Mouse (Mus musculus) bone marrow macrophage, adult 2 months (primary cell): Measurements from ENCODE around the gene Tmem132c. TPM values are rescaled to one million over a fixed set of nuclear protein-coding genes. Genes with fewer than 3 reads are reported as not detected.

ENCODE experiments used
- H3K27ac ChIP-seq: 2 replicates; pipeline ENCODE4 v1.5.1; 2012; ENCODE audit warnings: low read depth, low read length; ENCODE audit not compliant: insufficient read depth
- H3K4me1 ChIP-seq: 2 replicates; pipeline ENCODE4 v1.6.1; 2012; ENCODE audit warnings: low read length; ENCODE audit not compliant: control insufficient read depth, insufficient read depth
- H3K4me3 ChIP-seq: 2 replicates; pipeline ENCODE4 v1.5.1; 2012; ENCODE audit warnings: mild to moderate bottlenecking, low read length, moderate library complexity; ENCODE audit not compliant: insufficient read depth
- CTCF ChIP-seq: IDR thresholded peaks from 2 replicates; pipeline ENCODE4 v1.5.1; 2012; ENCODE audit warnings: low read depth, mild to moderate bottlenecking, low read length, moderate library complexity
- POLR2A ChIP-seq: IDR thresholded peaks from 2 replicates; pipeline ENCODE4 v1.6.1; 2012; ENCODE audit warnings: mild to moderate bottlenecking, low read depth, low read length, borderline replicate concordance
- polyA plus RNA-seq: library from polyadenylated mRNA; stranded (reverse); fragments of >200 nt; gene quantifications from 2 replicates; pipeline ENCODE4 v1.2.4, GENCODE M21; 2012; ENCODE audit not compliant: missing spikeins, insufficient read depth, insufficient read length

Tmem132c gene
- not detected in 2 replicates for polyA plus RNA-seq

DNA sequence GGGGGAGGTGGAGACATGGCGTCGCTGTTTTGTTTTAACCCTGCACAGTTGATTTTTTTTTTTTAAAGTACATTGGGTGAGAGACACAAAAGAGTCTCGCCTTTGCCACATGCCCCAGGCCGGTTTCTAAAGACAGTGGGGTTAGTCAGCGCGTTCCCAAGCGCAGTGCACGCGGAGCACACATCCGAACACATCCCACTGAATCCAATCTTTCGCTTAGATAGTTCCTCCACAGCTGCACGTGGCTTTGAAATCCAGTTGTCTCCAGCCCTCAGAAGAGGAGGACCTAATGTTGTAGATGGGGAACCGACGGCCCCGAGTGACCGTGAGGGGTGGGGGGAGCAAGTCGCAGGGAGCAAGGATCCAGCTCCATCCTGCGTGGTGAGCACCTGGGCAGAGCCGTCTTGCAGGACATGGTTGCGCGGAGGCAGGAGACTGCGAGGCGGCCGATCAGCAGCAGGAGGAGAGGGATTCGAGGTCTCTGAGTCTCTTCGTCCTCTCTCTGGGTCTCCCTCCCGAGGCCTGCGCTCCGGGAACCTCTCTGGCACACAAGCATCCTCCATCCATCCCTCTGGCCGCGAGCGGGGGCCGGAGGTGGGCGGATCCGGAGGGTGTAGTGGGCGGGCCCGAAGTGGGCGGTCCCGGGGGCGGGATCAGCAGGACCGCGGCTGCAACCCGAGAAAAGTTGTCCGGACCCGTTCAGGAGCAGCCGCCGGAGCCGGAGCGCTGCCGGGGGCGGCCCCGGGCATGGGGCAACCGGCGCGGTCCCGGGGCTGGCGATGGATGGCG is at the start of gene Tmem132c:
Gene Tmem132c, plus strand, starts transcription at position 673 of the 789 bp plus-strand sequence.
- Histone ChIP-seq H3K4me1 (no peaks in the 10 kb centered on the region), H3K4me3 (no peak within 1 kb of the TSS), H3K27ac (no peak within 1 kb of the TSS)
- TF ChIP-seq CTCF (no peak), POLR2A (no peak)

- TF ChIP-seq POLR2A = no peak
- no peak for TF ChIP-seq CTCF
- no peaks in the 10 kb centered on the region for H3K4me1 ChIP-seq
- no peak overlapping the region for H3K27ac ChIP-seq
- no peak overlapping the region for H3K4me3 ChIP-seq
Observed at GRCm38 (mm10) chr5:127191881-127192280, 49.7 kb upstream of the Tmem132c start.

DNA sequence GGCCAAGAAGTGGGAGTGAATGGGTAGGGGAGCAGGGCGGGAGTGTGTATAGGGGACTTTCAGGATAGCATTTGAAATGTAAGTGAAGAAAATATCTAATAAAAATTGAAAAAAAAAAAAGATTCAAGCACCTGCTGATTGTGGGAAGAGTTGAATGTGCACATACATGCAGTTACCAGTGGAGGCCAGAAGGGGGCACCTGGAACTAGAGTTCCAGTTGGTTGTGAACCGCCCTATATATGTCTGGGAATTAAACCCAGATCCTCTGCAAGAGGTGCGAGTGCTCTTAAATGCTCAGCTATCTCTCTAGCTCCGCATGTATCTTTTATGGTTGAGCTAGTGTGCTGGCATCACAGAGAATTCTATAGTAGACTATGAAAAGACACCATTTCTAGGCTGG is 42.8 kb upstream of the Tmem132c start:
- Histone ChIP-seq H3K27ac (no peak overlapping the region), H3K4me3 (no peak overlapping the region), H3K4me1 (no peaks in the 10 kb centered on the region)
- TF ChIP-seq CTCF (no peak), POLR2A (no peak)

DNA sequence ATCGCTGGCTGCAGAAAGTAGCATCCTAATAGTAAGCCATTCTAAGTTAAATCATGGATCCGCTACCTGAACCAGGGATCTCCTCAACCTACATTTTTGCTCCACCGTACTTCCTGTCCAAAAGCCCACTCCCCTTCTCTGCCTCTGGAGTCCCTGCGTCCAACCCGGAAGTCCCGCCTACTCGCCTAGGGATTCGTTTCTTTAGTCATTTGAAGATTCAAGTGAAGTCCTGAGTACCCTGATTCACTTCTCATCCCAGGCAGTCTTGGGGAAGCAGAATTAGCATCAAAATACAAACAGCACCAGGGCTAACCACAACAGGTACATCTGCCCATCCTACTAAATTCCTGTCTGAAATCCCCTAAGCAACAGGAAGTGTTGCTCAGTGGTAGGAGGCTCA is 36.7 kb upstream of the Tmem132c start:
- TF ChIP-seq POLR2A = no peak
- no peak for TF ChIP-seq CTCF
- no peaks in the 10 kb centered on the region for H3K4me1 ChIP-seq
- no peak overlapping the region for H3K4me3 ChIP-seq
- H3K27ac ChIP-seq = no peak overlapping the region

DNA sequence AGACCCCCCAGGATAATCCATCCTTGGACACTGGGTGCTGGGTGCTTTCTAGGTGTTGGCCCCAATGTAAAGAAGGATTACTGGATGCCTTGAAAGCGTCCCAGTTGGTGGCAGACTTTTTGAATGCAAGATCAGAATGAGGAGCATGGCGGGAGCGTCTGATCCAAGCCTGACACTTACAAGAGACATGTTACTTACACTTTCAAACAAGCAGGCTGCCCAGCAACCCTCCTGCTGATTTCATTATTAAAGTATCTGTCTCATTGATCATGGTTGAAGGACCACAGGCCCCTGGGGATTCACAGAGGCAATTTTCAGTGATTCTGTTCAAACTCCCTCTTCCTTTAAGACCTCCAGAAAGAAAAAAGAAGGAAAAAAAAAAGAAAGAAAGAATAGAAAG is 25.2 kb upstream of the Tmem132c start:
- no peak overlapping the region for H3K4me3 ChIP-seq
- H3K4me1 ChIP-seq = no peaks in the 10 kb centered on the region
- H3K27ac ChIP-seq = no peak overlapping the region
- TF ChIP-seq CTCF (no peak), POLR2A (no peak)

- Histone ChIP-seq H3K4me3 (no peak overlapping the region), H3K27ac (no peak overlapping the region)
- TF ChIP-seq POLR2A = no peak
- TF ChIP-seq CTCF = no peak
Observed at GRCm38 (mm10) chr5:127217725-127218124, 23.9 kb upstream of the Tmem132c start.

DNA sequence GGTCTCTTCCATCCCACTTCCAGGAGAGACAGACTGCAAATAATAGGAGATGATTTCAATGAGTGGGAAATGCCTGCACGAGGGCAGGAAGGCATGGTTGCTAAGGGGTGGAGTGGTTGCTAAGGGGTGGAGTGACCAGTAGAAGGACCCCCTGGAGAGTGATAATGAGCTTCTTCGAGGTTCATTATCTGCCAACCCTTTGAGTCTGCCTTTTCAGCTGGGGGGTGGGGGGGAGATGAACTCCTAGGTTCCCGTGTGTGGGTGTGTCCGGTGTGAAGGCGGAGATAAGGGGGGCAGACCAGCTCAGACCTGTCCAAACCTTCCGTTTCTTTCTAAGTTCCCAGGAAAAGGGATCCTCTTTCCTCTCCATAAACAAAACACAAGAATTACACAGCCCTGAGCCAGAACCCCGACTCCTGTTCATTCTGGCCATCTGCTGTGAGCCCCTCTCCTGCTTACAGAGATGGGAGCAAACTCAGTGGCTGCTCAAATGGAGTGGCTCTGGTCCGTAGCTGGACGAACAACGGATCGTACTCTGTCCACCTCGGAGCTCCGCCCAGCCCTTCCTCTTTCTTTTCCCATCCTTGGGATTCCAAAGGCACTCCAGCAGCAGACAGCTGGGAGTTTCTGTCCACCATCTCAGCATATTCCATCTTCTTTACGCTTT is 13.5 kb upstream of the Tmem132c start:
- no peak overlapping the region for H3K4me3 ChIP-seq
- H3K4me1 ChIP-seq = no peaks in the 10 kb centered on the region
- H3K27ac ChIP-seq = no peak overlapping the region
- TF ChIP-seq POLR2A (no peak), CTCF (no peak)

More at GRCm38 (mm10) chr5:127217725-127218124, 23.9 kb upstream of the Tmem132c start:
- no peaks in the 10 kb centered on the region for H3K4me1 ChIP-seq

GRCm38 (mm10) chr5:127234715-127235114 is 6.9 kb upstream of the Tmem132c start:
- TF ChIP-seq POLR2A (no peak), CTCF (no peak)
- Histone ChIP-seq H3K4me3 (no peak overlapping the region), H3K27ac (no peak overlapping the region), H3K4me1 (no peaks in the 10 kb centered on the region)

DNA sequence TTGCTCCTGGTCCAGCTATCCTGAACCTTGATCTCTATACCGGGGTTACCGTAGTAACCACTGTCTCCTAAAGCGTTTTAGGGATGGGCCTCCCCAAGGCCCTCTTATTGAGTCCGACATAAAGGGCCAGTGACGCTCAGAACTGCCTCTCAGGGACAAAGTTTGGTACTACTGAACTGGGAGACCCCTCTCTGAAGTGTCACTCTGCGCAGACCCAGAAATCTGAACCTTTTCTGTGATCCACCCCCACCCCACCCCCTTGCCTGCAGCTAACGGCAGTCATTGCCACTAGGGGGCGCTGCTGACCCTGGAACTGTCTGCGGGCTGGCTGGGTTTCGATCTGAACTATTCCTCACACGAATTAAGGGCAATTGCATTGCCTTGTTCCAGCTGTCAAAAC is 6.4 kb upstream of the Tmem132c start:
- TF ChIP-seq POLR2A (no peak), CTCF (peak; percentile 25; the same call in 1 of the 2 replicates)

GRCm38 (mm10) chr5:127239706-127240105 is 1.9 kb upstream of the Tmem132c start:
- TF ChIP-seq CTCF (no peak), POLR2A (no peak)
- no peak overlapping the region for H3K4me3 ChIP-seq
- H3K27ac ChIP-seq = no peak overlapping the region
- H3K4me1 ChIP-seq = no peaks in the 10 kb centered on the region

More for the DNA sequence above, 6.4 kb upstream of the Tmem132c start:
- Histone ChIP-seq H3K27ac (no peak overlapping the region), H3K4me3 (no peak overlapping the region), H3K4me1 (no peaks in the 10 kb centered on the region)
